ENCODE assay signal across 9 mouse cellular contexts in genomic region chr15:98173821-98174220, GRCm38 (mm10). TPM values are rescaled to one million over a fixed set of nuclear protein-coding genes. Genes with fewer than 3 reads are reported as not detected.
DNase-seq lines count a peak whose midpoint lies in the region; ATAC-seq and TF ChIP-seq lines count a peak whose summit lies in the region.
"Had no signal": no experiment of that assay in that cellular context is flagged by ENCODE, and none has a peak within 500 bp of the region (broad histone marks: within the 10 kb centered on the region; RNA-seq: fewer than 3 reads in every experiment).

No protein-coding gene starts in this region.

- peak; percentile 17 for ATAC-seq in frontal cortex, adult (ENCODE audit: low TSS enrichment)
- ATAC-seq in forebrain, embryonic 12.5 days (ENCODE audit: low FRiP score): no peak

- H3K4me3 ChIP-seq in gastrocnemius, adult 2 months: no peak overlapping the region
- no peak overlapping the region for H3K4me3 ChIP-seq in forebrain, embryonic 12.5 days (replicated peaks)

- DNase-seq in gastrocnemius, adult 2 months: no peak
- no peak for DNase-seq in gastrocnemius, adult 8-10 months (ENCODE audit: low spot score in 2 of 2)
- DNase-seq in 3T3-L1 (ENCODE audit: low read depth, low spot score) (peak; percentile 85), R1 (ENCODE audit: low read depth, low spot score) (peak; percentile 67)
- peak; percentile 30 to 65 for DNase-seq in layer of hippocampus, postnatal 25 days (ENCODE audit: extremely low spot score in 1 of 2, low spot score in 1 of 2)
- peak; percentile 92 to 93 for DNase-seq in right cerebral cortex, adult 2 months (ENCODE audit: low spot score in 2 of 2)

- peak; percentile 76 for TF ChIP-seq CTCF in gastrocnemius, adult 2 months (IDR thresholded peaks at IDR 0.05)

- peaks cover 23% of the 10 kb centered on the region for H3K4me1 ChIP-seq in forebrain, embryonic 12.5 days

- H3K9me3 ChIP-seq in forebrain, embryonic 12.5 days: no peaks in the 10 kb centered on the region

- H3K9ac ChIP-seq in forebrain, embryonic 12.5 days: no peak overlapping the region

- H3K27me3 ChIP-seq in forebrain, embryonic 12.5 days: peaks cover 62% of the 10 kb centered on the region

- no peak overlapping the region for H3K4me2 ChIP-seq in forebrain, embryonic 12.5 days

- H3K36me3 ChIP-seq in forebrain, embryonic 12.5 days (replicated peaks): no peaks in the 10 kb centered on the region

- WGBS in forebrain, embryonic 12.5 days: 36% methylated on average over 8 of the region's 8 CpGs

- intact Hi-C loops in gastrocnemius, adult 2 months (cut with DNase I): no loop called here

- no peak overlapping the region for H3K27ac ChIP-seq in gastrocnemius, adult 2 months
- H3K27ac ChIP-seq in forebrain, embryonic 12.5 days: no peak overlapping the region

RNA-seq across cellular contexts. Expression of gene Ccdc184, which starts 6.9 kb away (rescaled TPM):
- total RNA-seq in gastrocnemius, adult 2 months (2021): not detected
- not detected for total RNA-seq in gastrocnemius, adult 8-10 months (2022)
- 10 to 100 TPM; 10.9 to 12.4 TPM for total RNA-seq in layer of hippocampus, postnatal 25 days (2021)
- polyA plus RNA-seq in forebrain, embryonic 12.5 days (2016; fragmentation: Nextera tagmentation; extraction: Ambion mirVana): 15.9 and 19.6 TPM in 2 replicates

RNA-seq across cellular contexts. Expression of gene Asb8, which starts 8.4 kb away (rescaled TPM):
- 100 to 1,000 TPM in 1 of 2 experiments, 10 to 100 TPM in 1; 97.8 to 124 TPM for total RNA-seq in gastrocnemius, adult 2 months (2021)
- total RNA-seq in gastrocnemius, adult 8-10 months (2022): 100 to 1,000 TPM; 123 to 141 (median 129) TPM
- 10 to 100 TPM; 48.7 to 53.0 TPM for total RNA-seq in layer of hippocampus, postnatal 25 days (2021)
- polyA plus RNA-seq in forebrain, embryonic 12.5 days (2016; fragmentation: Nextera tagmentation; extraction: Ambion mirVana): 38.4 and 44.8 TPM in 2 replicates

RNA-seq across cellular contexts. Expression of gene Olfr288, which starts 21.5 kb away (rescaled TPM):
- total RNA-seq in gastrocnemius, adult 2 months (2021): not detected
- not detected for total RNA-seq in gastrocnemius, adult 8-10 months (2022)
- total RNA-seq in layer of hippocampus, postnatal 25 days (2021): not detected
- polyA plus RNA-seq in forebrain, embryonic 12.5 days (2016; fragmentation: Nextera tagmentation; extraction: Ambion mirVana): not detected in 2 replicates
- total RNA-seq: adrenal gland, postnatal 36 days had no signal

RNA-seq across cellular contexts. Expression of gene Gm44579, which starts 47.0 kb away (rescaled TPM):
- not detected for total RNA-seq in gastrocnemius, adult 2 months (2021)
- total RNA-seq in gastrocnemius, adult 8-10 months (2022): not detected
- under 1 TPM in 1 of 2 experiments, not detected in 1; 0.15 TPM for total RNA-seq in layer of hippocampus, postnatal 25 days (2021)
- polyA plus RNA-seq in forebrain, embryonic 12.5 days (2016; fragmentation: Nextera tagmentation; extraction: Ambion mirVana): not detected in 2 replicates
- total RNA-seq: adrenal gland, postnatal 36 days had no signal

RNA-seq across cellular contexts. Expression of gene Olfr287, which starts 47.0 kb away (rescaled TPM):
- total RNA-seq in gastrocnemius, adult 2 months (2021): not detected
- not detected for total RNA-seq in gastrocnemius, adult 8-10 months (2022)
- total RNA-seq in layer of hippocampus, postnatal 25 days (2021): 1 to 10 TPM; 3.6 to 5.3 TPM
- not detected in 2 replicates for polyA plus RNA-seq in forebrain, embryonic 12.5 days (2016; fragmentation: Nextera tagmentation; extraction: Ambion mirVana)
- total RNA-seq: adrenal gland, postnatal 36 days had no signal

Comparison
In these comparisons a context has a peak if more than half of its experiments do, and no peak if none do; other contexts are left out.
1. DNase-seq: peak in 3T3-L1 (single experiment), R1 (single experiment), layer of hippocampus, postnatal 25 days (2 of 2) and right cerebral cortex, adult 2 months (2 of 2); none in gastrocnemius, adult 2 months (single experiment) and gastrocnemius, adult 8-10 months (0 of 2).
2. RNA of gene Ccdc184, which starts 6.9 kb away (total RNA-seq): 10.9 to 12.4 TPM in layer of hippocampus, postnatal 25 days; not detected in gastrocnemius, adult 2 months and not detected in gastrocnemius, adult 8-10 months; every median in the first group is over 10 times any median in the second.